Mouse (Mus musculus) testis, postnatal 14 days (tissue): ENCODE results near the gene Dock10.

Experiments used
- DNase-seq: peaks from one replicate; pipeline ENCODE4 v3.0.0; 2021; ENCODE audit warnings: low spot score

Gene Dock10

GRCm38 (mm10) chr1:80607546-80607945 lies 150.8 kb downstream of the Dock10 start:
- DNase-seq: no peak

GRCm38 (mm10) chr1:80606131-80606754 lies 152.1 kb downstream of the Dock10 start:
- DNase-seq: peak; percentile 45

- DNase-seq: no peak
These were observed 154.0 kb downstream of the Dock10 start for GRCm38 (mm10) chr1:80604332-80604731.

- no peak for DNase-seq
These were observed 155.2 kb downstream of the Dock10 start for GRCm38 (mm10) chr1:80603081-80603480.

- DNase-seq: no peak
These were observed 175.0 kb downstream of the Dock10 start for GRCm38 (mm10) chr1:80583281-80583680.

GRCm38 (mm10) chr1:80582186-80582585 lies 176.1 kb downstream of the Dock10 start:
- no peak for DNase-seq

GRCm38 (mm10) chr1:80576898-80577297 lies 181.4 kb downstream of the Dock10 start:
- no peak for DNase-seq

- no peak for DNase-seq
These were observed 201.9 kb downstream of the Dock10 start for GRCm38 (mm10) chr1:80556446-80556845.

GRCm38 (mm10) chr1:80541522-80541921 lies 216.8 kb downstream of the Dock10 start:
- DNase-seq: no peak

GRCm38 (mm10) chr1:80522197-80522596 lies 236.1 kb downstream of the Dock10 start:
- no peak for DNase-seq

GRCm38 (mm10) chr1:80520456-80520855 lies 237.9 kb downstream of the Dock10 start:
- DNase-seq: no peak

- no peak for DNase-seq
These were observed 238.4 kb downstream of the Dock10 start for GRCm38 (mm10) chr1:80519893-80520292.

GRCm38 (mm10) chr1:80515836-80516235 lies 242.5 kb downstream of the Dock10 start:
- DNase-seq: no peak

- DNase-seq: no peak
These were observed 245.9 kb downstream of the Dock10 start for GRCm38 (mm10) chr1:80512210-80512948.

- DNase-seq: no peak
These were observed 253.6 kb downstream of the Dock10 start for GRCm38 (mm10) chr1:80504757-80505156.

- DNase-seq: no peak
These were observed 254.2 kb downstream of the Dock10 start for GRCm38 (mm10) chr1:80504081-80504480.

GRCm38 (mm10) chr1:80502456-80503165 lies 255.7 kb downstream of the Dock10 start:
- DNase-seq: no peak

- DNase-seq: no peak
These were observed 259.1 kb downstream of the Dock10 start for GRCm38 (mm10) chr1:80499264-80499663.

- no peak for DNase-seq
These were observed 262.0 kb downstream of the Dock10 start for GRCm38 (mm10) chr1:80496360-80496759.

GRCm38 (mm10) chr1:80483419-80483818 lies 274.9 kb downstream of the Dock10 start:
- DNase-seq: no peak

- no peak for DNase-seq
These were observed 283.4 kb downstream of the Dock10 start for GRCm38 (mm10) chr1:80474942-80475341.

- DNase-seq: no peak
These were observed 285.9 kb downstream of the Dock10 start for GRCm38 (mm10) chr1:80472395-80472794.

- DNase-seq: no peak
These were observed 297.0 kb downstream of the Dock10 start, which contains the start of gene Gm45261 for GRCm38 (mm10) chr1:80461348-80461747. TSS of gene Gm45261 (minus strand) at chr1:80461448.
